Mouse (Mus musculus): ENCODE data around the gene Akap7. TPM values are rescaled to one million over a fixed set of nuclear protein-coding genes. Genes with fewer than 3 reads are reported as not detected.

Gene Akap7
- total and polyA plus RNA-seq, 3 experiments, result 1.9 to 7.7 TPM; not detected in 1

GRCm38 (mm10) chr10:25183271-25183670, 124.4 kb downstream of the Akap7 start:
- Histone ChIP-seq H3K4me3 (ENCODE audit: control insufficient read depth in 1 of 2, insufficient read depth in 1 of 2, low read depth in 2 of 2, low read length in 2 of 2) (no peak overlapping the region), H3K79me2 (ENCODE audit: control insufficient read depth, insufficient read depth, low read length, poor library complexity) (no peaks in the 10 kb centered on the region), H3K4me1 (ENCODE audit: control insufficient read depth in 1 of 2, insufficient read depth in 2 of 2, low read length in 2 of 2) (0 out of 4 replicates have a peak, but pooled peaks cover 0 to 2% of the 10 kb centered on the region in 2 experiments), H3K9me3 (replicated peaks; ENCODE audit: insufficient read depth, low read length) (no peaks in the 10 kb centered on the region), H3K27ac (ENCODE audit: control insufficient read depth, low read depth, low read length) (no peak overlapping the region), H3K36me3 (ENCODE audit: control insufficient read depth in 1 of 2, insufficient read depth in 2 of 2, low read length in 2 of 2) (peaks cover 0 to 4% of the 10 kb centered on the region in 2 experiments; a peak in 1 of 4 replicates), H3K27me3 (ENCODE audit: control insufficient read depth in 1 of 2, insufficient read depth in 2 of 2, low read length in 2 of 2) (no peaks in the 10 kb centered on the region), H3K9ac (ENCODE audit: control insufficient read depth, low read depth, low read length, poor library complexity, severe bottlenecking) (no peak overlapping the region)
- TF ChIP-seq ELF1 (IDR thresholded peaks at IDR 0.05; ENCODE audit: low read depth, low read length) (no peak), MAZ (IDR thresholded peaks at IDR 0.05; ENCODE audit: low read depth, low read length) (no peak), SIN3A (IDR thresholded peaks at IDR 0.05; ENCODE audit: low read length) (no peak), POLR2AphosphoS5 (IDR thresholded peaks at IDR 0.05; ENCODE audit: borderline replicate concordance, low read depth, low read length) (no peak), ZNF384 (IDR thresholded peaks at IDR 0.05; ENCODE audit: low read depth, low read length) (no peak), CHD1 (IDR thresholded peaks at IDR 0.05; ENCODE audit: low read depth, low read length) (no peak), ETS1 (IDR thresholded peaks at IDR 0.05; ENCODE audit: low read depth, low read length) (no peak), ZMIZ1 (IDR thresholded peaks at IDR 0.05; ENCODE audit: low read depth, low read length) (no peak), MAFK (IDR thresholded peaks at IDR 0.05; ENCODE audit: borderline replicate concordance, low read depth, low read length) (no peak), HCFC1 (IDR thresholded peaks at IDR 0.05; ENCODE audit: low read depth, low read length) (no peak), TAL1 (IDR thresholded peaks at IDR 0.05; ENCODE audit: low read length) (no peak), TCF12 (IDR thresholded peaks at IDR 0.05; ENCODE audit: low read depth, low read length) (no peak)
- no peak for DNase-seq (ENCODE audit: low read depth, low spot score)

- Histone ChIP-seq H3K4me1 (ENCODE audit: control insufficient read depth in 1 of 2, insufficient read depth in 2 of 2, low read length in 2 of 2) (no peaks in the 10 kb centered on the region), H3K27me3 (ENCODE audit: control insufficient read depth in 1 of 2, insufficient read depth in 2 of 2, low read length in 2 of 2) (no peaks in the 10 kb centered on the region), H3K36me3 (ENCODE audit: control insufficient read depth in 1 of 2, insufficient read depth in 2 of 2, low read length in 2 of 2) (no peaks in the 10 kb centered on the region), H3K79me2 (ENCODE audit: control insufficient read depth, insufficient read depth, low read length, poor library complexity) (no peaks in the 10 kb centered on the region), H3K9ac (ENCODE audit: control insufficient read depth, low read depth, low read length, poor library complexity, severe bottlenecking) (no peak overlapping the region), H3K9me3 (replicated peaks; ENCODE audit: insufficient read depth, low read length) (no peaks in the 10 kb centered on the region), H3K4me3 (ENCODE audit: control insufficient read depth in 1 of 2, insufficient read depth in 1 of 2, low read depth in 2 of 2, low read length in 2 of 2) (no peak overlapping the region), H3K27ac (ENCODE audit: control insufficient read depth, low read depth, low read length) (no peak overlapping the region)
- no peak for DNase-seq (ENCODE audit: low read depth, low spot score)
- TF ChIP-seq ETS1 (IDR thresholded peaks at IDR 0.05; ENCODE audit: low read depth, low read length), result no peak
- no peak for TF ChIP-seq HCFC1 (IDR thresholded peaks at IDR 0.05; ENCODE audit: low read depth, low read length)
- no peak for TF ChIP-seq TBP (IDR thresholded peaks at IDR 0.05; ENCODE audit: low read depth, low read length)
- TF ChIP-seq USF2 (IDR thresholded peaks at IDR 0.05; ENCODE audit: borderline replicate concordance in 1 of 2, insufficient read depth in 1 of 2, low read depth in 1 of 2, low read length in 2 of 2), result no peak
- no peak for TF ChIP-seq GATA1 (IDR thresholded peaks at IDR 0.05; ENCODE audit: low read depth, low read length)
- TF ChIP-seq TCF12 (IDR thresholded peaks at IDR 0.05; ENCODE audit: low read depth, low read length), result no peak
- TF ChIP-seq ZNF384 (IDR thresholded peaks at IDR 0.05; ENCODE audit: low read depth, low read length), result no peak
- no peak for TF ChIP-seq CHD1 (IDR thresholded peaks at IDR 0.05; ENCODE audit: low read depth, low read length)
- no peak for TF ChIP-seq POLR2A (IDR thresholded peaks at IDR 0.05; ENCODE audit: control insufficient read depth in 1 of 2, insufficient read depth in 1 of 2, low read depth in 1 of 2, low read length in 2 of 2, poor library complexity in 1 of 2)
- no peak for TF ChIP-seq SIN3A (IDR thresholded peaks at IDR 0.05; ENCODE audit: low read length)
- no peak for TF ChIP-seq MAX (IDR thresholded peaks at IDR 0.05; ENCODE audit: low read length)
- no peak for TF ChIP-seq SMC3 (IDR thresholded peaks at IDR 0.05; ENCODE audit: low read depth, low read length)
- no peak for TF ChIP-seq ZC3H11A (IDR thresholded peaks at IDR 0.05; ENCODE audit: low read depth, low read length)
- TF ChIP-seq E2F4 (IDR thresholded peaks at IDR 0.05; ENCODE audit: borderline replicate concordance, low read depth, low read length), result no peak
- TF ChIP-seq MYC (IDR thresholded peaks at IDR 0.05; ENCODE audit: low read depth, low read length), result no peak
- TF ChIP-seq ELF1 (IDR thresholded peaks at IDR 0.05; ENCODE audit: low read depth, low read length), result no peak
- TF ChIP-seq ZKSCAN1 (IDR thresholded peaks at IDR 0.05; ENCODE audit: low read depth, low read length), result no peak
- no peak for TF ChIP-seq CTCF (IDR thresholded peaks at IDR 0.05 in 2 of 3, conservative IDR thresholded peaks at IDR 0.05 in 1 of 3; ENCODE audit: control insufficient read depth in 1 of 3, insufficient read depth in 1 of 3, low read depth in 2 of 3, low read length in 3 of 3, poor library complexity in 1 of 3, severe bottlenecking in 1 of 3)
- no peak for TF ChIP-seq MAFK (IDR thresholded peaks at IDR 0.05; ENCODE audit: borderline replicate concordance, low read depth, low read length)
Measured at GRCm38 (mm10) chr10:25179030-25179429, 128.6 kb downstream of the Akap7 start.
